Mouse (Mus musculus): ENCODE results near the gene Ccl7. TPM values are rescaled to one million over a fixed set of nuclear protein-coding genes. Genes with fewer than 3 reads are reported as not detected.

The Ccl7 gene
- polyA plus RNA-seq (2012; rRNA removed) = 0.86 and 1.2 TPM in 2 replicates

GRCm38 (mm10) chr11:82045471-82045870, at the start of gene Ccl7:
TSS of gene Ccl7 (plus strand) at chr11:82045712.
- no peak for DNase-seq (ENCODE audit: low read depth, low spot score)
- WGBS = 62% methylated on average over 3 of the region's 3 CpGs

GRCm38 (mm10) chr11:81996172-81996841, 49.2 kb upstream of the Ccl7 start:
- WGBS = 74% methylated on average over 10 of the region's 10 CpGs
- peak; percentile 16 for DNase-seq (ENCODE audit: low read depth, low spot score)

- no peak for DNase-seq (ENCODE audit: low read depth, low spot score)
Measured at GRCm38 (mm10) chr11:81997085-81997484, 48.4 kb upstream of the Ccl7 start.

GRCm38 (mm10) chr11:81998646-81999045, 46.9 kb upstream of the Ccl7 start:
- WGBS = 71% methylated on average over 3 of the region's 3 CpGs
- DNase-seq (ENCODE audit: low read depth, low spot score) = no peak

More at GRCm38 (mm10) chr11:81997085-81997484, 48.4 kb upstream of the Ccl7 start:
- 83% methylated on average over 5 of the region's 5 CpGs for WGBS

GRCm38 (mm10) chr11:81999469-81999868, 46.0 kb upstream of the Ccl7 start:
- DNase-seq (ENCODE audit: low read depth, low spot score) = no peak

GRCm38 (mm10) chr11:82000581-82000980, 44.9 kb upstream of the Ccl7 start:
- WGBS = 61% methylated on average over 5 of the region's 5 CpGs

More at GRCm38 (mm10) chr11:81999469-81999868, 46.0 kb upstream of the Ccl7 start:
- WGBS = 85% methylated on average over 4 of the region's 4 CpGs

GRCm38 (mm10) chr11:82004810-82005209, 40.7 kb upstream of the Ccl7 start:
- 51% methylated on average over 2 of the region's 2 CpGs for WGBS
- DNase-seq (ENCODE audit: low read depth, low spot score) = no peak

More at GRCm38 (mm10) chr11:82000581-82000980, 44.9 kb upstream of the Ccl7 start:
- DNase-seq (ENCODE audit: low read depth, low spot score) = no peak

GRCm38 (mm10) chr11:82006796-82007423, 38.6 kb upstream of the Ccl7 start:
- no peak for DNase-seq (ENCODE audit: low read depth, low spot score)
- WGBS = 43% methylated on average over 12 of the region's 12 CpGs

GRCm38 (mm10) chr11:82010115-82010514, 35.4 kb upstream of the Ccl7 start:
- 84% methylated on average over 3 of the region's 3 CpGs for WGBS
- no peak for DNase-seq (ENCODE audit: low read depth, low spot score)

- 63% methylated on average over 8 of the region's 8 CpGs for WGBS
- no peak for DNase-seq (ENCODE audit: low read depth, low spot score)
Measured at GRCm38 (mm10) chr11:82011411-82012193, 33.9 kb upstream of the Ccl7 start.

GRCm38 (mm10) chr11:82013756-82014155, 31.8 kb upstream of the Ccl7 start:
- no peak for DNase-seq (ENCODE audit: low read depth, low spot score)
- 41% methylated on average over 1 of the region's 1 CpGs for WGBS

GRCm38 (mm10) chr11:82015066-82015465, 30.4 kb upstream of the Ccl7 start:
- 38% methylated on average over 2 of the region's 2 CpGs for WGBS
- no peak for DNase-seq (ENCODE audit: low read depth, low spot score)

- DNase-seq (ENCODE audit: low read depth, low spot score) = no peak
- WGBS = 51% methylated on average over 3 of the region's 3 CpGs
Measured at GRCm38 (mm10) chr11:82016181-82016780, 29.2 kb upstream of the Ccl7 start.

- no peak for DNase-seq (ENCODE audit: low read depth, low spot score)
- WGBS = 41% methylated on average over 2 of the region's 2 CpGs
Measured at GRCm38 (mm10) chr11:82019389-82019788, 26.1 kb upstream of the Ccl7 start.

GRCm38 (mm10) chr11:82019793-82020192, 25.7 kb upstream of the Ccl7 start:
- DNase-seq (ENCODE audit: low read depth, low spot score) = no peak

- DNase-seq (ENCODE audit: low read depth, low spot score) = no peak
- WGBS = 41% methylated on average over 3 of the region's 3 CpGs
Measured at GRCm38 (mm10) chr11:82021406-82021805, 24.1 kb upstream of the Ccl7 start.

- 89% methylated on average over 6 of the region's 6 CpGs for WGBS
Measured at GRCm38 (mm10) chr11:82022504-82023056, 22.9 kb upstream of the Ccl7 start.

GRCm38 (mm10) chr11:82023769-82024168, 21.7 kb upstream of the Ccl7 start:
- WGBS = 67% methylated on average over 4 of the region's 4 CpGs
- no peak for DNase-seq (ENCODE audit: low read depth, low spot score)

More at GRCm38 (mm10) chr11:82022504-82023056, 22.9 kb upstream of the Ccl7 start:
- no peak for DNase-seq (ENCODE audit: low read depth, low spot score)

GRCm38 (mm10) chr11:82030171-82030570, 15.3 kb upstream of the Ccl7 start:
- 70% methylated on average over 2 of the region's 2 CpGs for WGBS
- no peak for DNase-seq (ENCODE audit: low read depth, low spot score)

GRCm38 (mm10) chr11:82032136-82032535, 13.4 kb upstream of the Ccl7 start:
- no peak for DNase-seq (ENCODE audit: low read depth, low spot score)

All from large intestine, adult 2 months (tissue).